Mouse (Mus musculus): ENCODE measurements around the gene Arrb1.
"Not testable (repeated sequence)": the region's sequence is repeated elsewhere in the genome, so short reads cannot be mapped to it uniquely, and the experiment has no call there.

Arrb1 gene

DNA sequence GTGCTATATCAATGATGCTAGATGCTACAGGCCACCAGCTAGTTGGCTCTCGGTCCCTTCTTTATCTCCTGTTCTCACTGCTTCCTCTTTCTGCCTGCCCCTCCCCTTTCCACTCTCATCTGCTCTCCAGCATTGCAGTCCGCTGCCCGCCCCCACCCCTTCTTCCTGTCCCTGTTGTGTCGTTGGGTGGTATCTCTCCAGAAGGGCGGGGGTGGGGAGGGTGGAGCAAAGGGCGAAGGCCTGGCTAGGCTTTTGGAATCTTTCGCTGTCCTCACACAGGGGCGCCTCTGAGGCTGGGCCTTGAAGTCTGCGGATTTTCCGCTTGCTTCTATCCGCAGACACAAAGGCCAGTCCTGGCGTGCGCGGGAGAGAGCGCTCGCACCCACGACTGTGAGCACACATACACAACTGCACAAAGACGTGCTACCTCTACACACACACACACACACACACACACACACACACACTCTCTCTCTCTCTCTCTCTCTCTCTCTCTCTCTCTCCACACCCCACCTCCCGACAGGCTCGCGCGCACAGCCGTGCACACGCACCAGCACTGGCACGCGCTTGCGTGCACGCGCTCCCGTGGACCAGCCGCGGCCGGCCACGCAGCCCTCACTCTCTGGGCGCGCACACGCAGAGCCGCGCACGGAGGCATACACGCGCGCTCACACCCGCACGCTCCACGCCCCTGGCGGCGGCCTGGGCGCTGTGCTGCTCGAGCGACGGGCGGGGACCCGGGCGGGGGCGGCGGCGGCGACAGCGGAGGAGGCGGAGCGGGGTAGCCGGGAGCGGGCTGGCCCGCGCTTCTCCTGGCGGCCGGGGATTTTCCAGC, at the start of gene Arrb1:
Gene Arrb1, plus strand, starts transcription at position 566 of the 835 bp plus-strand sequence.
- DNase-seq (ENCODE audit: low spot score in 2 of 2) = peak; percentile 73 to 74

DNA sequence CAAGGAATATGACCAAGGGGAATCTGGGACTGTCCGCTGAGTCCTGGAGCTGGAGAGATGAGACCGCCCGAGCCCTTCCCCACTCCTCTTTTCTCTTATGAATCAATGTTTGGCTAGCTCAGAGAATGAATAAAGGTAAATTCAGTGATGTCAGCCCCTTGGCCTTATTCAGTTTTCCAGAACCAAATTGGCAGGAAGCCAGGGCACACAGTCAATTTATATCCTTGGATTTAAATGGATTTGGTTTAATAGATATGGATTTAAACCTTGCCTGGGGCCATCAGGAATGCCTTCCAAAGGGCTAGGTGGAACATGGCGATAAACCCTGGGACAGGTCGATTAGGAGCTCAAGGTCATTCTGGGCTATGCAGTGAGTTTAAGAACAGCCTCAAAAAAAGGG, 45.6 kb upstream of the Arrb1 start:
- no peak for DNase-seq (ENCODE audit: low spot score in 2 of 2)

DNA sequence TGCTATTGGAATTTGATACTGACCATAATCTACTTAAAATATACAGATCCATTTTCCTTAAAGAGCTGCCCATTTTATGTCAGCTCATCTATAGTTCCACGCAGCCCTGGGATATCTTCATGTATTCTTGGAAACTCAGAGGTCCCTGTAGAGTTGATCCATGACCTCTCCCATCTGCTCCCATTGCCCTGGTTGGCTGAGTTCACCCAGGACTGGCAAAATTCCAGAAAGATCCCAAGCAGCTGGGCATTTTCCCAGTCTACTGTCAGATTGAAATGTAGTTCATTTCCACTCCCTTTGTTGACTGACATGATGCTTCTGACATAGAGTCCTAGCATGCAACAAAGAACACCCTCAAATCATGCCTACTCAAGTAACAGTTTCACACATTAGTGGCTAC, 36.1 kb upstream of the Arrb1 start:
- no peak for DNase-seq (ENCODE audit: low spot score in 2 of 2)

DNA sequence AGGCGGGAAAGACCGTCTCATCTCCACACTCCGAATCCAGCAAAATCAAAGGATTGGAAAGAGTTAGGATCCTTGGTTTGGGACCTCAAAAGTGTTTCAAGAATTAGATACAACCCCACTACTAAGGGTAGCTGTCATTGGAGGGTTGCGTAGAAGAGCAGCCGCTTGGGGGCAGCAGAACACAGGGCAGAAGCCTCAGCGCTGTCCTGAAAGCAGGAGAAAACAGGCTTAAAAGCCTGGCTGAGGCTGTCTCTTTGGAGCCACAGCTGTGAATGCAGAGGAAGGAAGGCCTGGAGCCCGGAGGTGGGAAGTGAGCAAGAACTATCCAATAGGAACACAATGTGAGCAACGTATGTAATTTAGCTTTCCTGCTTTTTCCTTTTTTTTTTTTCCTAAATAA, 35.1 kb upstream of the Arrb1 start:
- peak; percentile 69 to 79 for DNase-seq (ENCODE audit: low spot score in 2 of 2)

DNA sequence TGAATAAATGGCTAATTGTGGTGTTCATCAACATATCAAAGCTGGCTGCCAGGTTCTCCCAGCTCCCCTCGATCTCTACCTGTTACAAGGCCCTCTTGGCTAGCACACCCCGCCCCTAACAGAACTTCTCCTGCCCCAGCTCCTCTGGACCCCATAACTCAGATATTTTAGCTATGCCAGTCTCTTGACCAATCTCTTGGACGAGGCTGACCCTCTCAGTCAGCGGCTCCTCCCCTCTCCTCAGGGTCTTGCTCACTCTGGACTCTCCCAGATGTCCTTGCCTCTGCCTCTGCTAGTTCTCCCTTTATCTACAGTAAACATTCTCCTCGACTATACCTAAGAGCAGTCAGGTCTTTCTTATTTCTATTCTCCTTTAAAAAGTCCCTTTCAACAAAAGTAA, 34.6 kb upstream of the Arrb1 start:
- DNase-seq (ENCODE audit: low spot score in 2 of 2) = no peak

DNA sequence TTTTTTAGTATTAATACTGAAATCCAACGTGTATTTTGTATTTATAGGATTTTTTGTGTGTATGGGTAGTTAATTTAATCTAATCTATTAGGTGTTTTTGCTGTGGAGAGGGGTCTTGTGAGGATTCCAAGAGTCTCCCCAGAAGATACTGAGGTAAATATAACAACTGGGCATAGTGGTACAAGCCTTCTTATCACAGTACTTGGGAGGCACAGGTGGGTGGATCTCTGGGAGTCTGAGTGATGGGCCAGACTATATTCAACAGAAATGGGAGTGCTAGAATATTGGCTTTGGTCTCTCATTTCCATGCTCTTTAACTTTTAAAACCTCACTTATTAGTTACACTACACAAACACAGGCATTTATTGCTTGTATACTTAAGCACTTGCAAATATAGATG, 34.1 kb upstream of the Arrb1 start:
- no peak for DNase-seq (ENCODE audit: low spot score in 2 of 2)

DNA sequence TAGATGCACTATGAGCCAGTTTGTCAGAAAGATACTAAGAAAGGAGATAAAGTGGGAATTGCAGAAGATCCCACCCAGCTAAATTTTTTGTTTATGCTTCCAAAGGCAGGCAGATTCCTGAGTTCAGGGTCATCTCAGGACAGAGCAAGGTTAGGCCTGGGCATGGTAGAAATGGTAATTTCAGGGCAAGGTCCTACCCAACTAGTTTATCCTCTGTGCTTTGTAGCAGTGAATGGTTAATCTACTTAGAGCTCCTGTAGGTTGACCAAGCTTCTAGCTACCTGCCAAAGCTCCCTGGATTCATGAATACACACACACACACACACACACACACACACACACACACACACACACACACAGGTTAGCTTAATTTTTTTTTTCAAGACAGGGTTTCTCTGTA, 30.7 kb upstream of the Arrb1 start:
- DNase-seq (ENCODE audit: low spot score in 2 of 2) = no peak

DNA sequence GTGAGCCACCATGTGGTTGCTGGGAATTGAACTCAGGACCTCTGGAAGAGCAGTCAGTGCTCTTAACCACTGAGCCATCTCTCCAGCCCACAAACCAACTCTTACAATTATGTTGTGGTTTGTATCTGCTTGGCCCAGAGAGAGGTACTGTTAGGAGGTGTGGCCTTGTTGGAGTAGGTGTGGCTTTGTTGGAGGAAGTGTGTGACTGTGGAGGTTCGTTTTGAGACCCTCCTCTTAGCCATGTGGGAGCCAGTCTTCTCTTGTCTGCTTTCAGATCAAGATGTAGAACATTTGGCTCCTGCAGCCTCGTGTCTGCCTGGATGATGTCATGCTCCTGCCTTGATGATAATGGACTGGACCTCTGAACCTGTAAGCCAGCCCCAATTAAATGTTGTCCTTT, 27.1 kb upstream of the Arrb1 start:
- not testable (repeated sequence) for DNase-seq (ENCODE audit: low spot score in 2 of 2)

DNA sequence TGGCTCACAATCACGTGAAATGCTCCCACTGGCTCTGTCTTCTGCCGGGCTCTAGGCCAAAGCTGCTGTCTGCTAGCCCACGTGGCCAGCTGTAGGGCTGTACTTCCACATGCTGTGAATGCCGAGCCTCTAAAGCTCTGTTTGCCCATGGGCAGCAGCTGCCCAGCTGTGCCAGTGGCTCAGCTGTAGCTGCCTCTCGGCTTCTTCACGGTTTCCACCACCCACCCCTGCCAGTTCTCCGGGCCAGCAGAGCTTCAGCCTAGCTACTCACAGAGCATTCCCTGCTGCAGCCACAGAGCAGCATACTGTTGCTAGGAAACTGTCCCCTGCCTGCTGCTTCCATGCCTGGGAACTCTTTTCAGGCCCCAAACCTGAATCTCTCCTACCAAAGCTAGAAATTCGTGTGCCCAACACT, 25.2 kb upstream of the Arrb1 start:
- peak; percentile 43 to 59 for DNase-seq (ENCODE audit: low spot score in 2 of 2)

DNA sequence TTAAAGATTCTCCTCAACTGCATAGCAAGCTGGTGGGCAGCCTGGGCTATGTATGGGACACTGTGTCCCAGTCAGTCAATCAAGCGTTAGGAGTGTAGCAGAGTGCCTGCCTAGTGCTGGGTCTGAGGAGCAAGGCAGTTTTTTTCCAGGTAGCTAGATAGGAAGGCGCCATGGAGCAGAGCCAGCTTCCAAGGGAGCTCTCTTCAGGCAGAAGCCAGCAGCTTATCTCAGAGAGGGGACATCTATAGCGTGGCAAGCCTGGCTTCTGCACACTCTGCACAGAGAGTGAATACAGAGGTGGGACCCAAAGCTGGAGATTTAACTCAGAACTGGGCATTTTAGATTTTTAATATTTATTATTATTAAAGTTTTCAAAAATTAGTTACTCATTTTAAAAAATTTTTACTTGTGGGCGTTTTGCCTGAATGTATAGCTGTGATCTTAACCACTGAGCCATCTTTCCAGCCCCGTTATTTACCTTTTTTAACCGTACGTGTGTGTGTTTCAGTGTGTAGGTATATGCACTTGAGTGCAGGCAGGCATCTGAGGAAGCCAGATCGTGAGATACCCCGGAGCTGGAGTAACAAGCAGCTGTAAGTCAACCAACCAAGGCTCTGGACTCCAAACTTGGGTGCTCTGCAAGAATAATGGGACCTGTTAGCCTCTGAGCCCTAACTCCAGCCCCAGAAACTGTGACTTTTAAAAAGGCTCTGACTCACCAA, 19.0 kb upstream of the Arrb1 start:
- DNase-seq (ENCODE audit: low spot score in 2 of 2) = no peak

DNA sequence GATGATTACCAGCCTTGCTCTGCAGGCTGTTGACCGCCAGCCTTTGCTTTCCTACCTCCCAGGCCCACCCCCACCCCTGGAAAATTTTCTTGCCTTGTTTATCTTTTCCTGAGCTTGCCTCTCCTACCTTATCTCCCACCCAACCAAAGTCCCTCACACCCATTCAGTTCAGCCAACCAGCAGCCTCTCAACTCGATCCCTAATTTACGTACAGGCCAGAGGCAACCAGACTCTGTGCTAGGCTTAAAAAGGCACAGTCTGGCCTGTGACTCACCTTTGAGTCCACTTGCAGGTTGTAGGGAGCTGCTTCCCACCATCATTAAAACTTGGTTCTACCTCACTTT, 18.5 kb upstream of the Arrb1 start:
- no peak for DNase-seq (ENCODE audit: low spot score in 2 of 2)

DNA sequence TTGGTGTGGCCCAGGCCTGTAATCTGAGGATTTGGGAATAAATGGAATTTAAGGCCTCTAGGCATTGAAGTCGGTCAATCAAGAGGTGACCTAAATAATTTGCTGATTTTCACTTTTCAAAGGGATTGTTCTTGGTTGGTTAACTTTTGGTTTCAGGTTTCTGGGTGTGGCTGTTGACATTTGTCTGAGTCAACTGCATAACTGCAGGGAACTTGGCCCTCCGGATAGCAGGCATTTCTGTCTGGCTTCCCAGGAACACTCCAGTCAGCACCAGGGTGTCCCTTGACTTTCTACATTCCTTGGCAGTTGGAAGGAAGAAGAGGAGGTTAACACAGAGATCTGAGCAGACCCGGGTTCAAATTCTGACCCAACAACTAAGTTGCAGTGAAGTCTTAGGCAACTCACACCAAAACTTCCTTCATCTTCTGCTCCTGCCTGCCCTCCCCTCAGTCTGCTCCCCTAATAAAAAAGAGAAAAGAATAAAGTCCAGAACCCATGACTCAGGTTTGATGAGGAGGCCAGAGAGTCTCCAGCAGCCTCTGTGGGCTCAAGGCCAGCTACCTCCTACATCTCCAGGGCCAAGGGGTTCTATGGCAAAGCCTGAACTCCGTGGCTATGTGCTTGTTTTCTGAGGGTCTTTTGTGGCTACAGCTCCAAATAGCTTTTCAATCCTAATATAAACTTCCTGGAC, 16.2 kb upstream of the Arrb1 start:
- DNase-seq (ENCODE audit: low spot score in 2 of 2) = no peak

DNA sequence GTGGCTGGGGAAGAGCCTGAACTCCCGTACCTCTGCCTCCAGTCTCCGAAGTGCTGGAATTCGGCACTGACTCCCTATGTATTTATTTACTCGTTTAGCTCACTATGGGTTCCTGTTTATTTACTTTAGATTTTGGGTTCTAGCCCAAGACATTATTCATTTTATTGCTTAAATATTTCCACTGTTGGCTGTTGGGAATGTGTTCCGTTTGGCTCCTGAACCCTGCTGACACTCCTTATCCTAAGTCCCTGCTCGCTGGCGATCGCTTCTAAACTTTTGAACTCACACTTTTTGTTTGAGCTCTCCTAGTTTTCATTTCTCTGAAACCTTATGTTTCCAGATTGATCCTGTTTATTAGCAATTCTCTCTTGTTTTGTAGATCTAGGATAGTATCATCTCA, 12.1 kb upstream of the Arrb1 start:
- DNase-seq (ENCODE audit: low spot score in 2 of 2) = no peak

DNA sequence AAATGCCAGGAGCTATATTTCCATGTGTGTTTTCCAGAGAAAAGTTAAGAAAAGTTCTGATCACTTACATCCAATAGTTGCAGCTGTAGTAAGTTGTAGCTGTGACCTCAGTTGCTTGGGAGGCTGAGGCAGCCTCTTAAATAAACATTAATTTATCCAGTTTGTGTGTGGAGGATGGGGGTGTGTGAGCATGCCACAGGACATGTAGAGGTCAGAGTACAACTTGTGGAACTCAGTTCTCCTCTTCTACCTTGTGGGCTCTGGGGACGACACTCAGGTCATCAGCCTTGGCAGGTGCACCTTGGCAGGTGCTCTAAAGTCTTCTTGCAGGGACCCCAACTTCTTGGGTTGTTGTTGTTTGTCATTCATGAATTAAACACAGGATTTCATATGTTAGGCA, 11.4 kb upstream of the Arrb1 start:
- no peak for DNase-seq (ENCODE audit: low spot score in 2 of 2)

DNA sequence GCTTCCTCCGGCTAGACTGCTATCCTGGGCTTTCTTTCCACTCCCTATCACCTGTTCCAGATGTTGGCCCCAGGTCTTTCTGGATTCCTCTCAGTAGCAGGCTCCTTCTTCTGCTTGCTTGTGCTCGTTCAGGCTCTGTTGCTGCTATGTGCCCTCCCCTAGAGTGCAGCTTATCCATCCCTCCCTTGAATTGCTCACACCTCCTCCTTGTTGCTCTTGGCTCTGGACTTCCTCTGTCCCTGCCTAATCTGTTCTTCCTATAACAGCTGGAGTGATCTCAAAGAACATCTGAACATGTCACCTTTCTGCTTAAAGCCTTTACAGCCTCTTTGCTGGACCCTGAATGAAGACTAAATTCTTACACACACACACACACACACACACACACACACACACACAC, 6.7 kb upstream of the Arrb1 start:
- no peak for DNase-seq (ENCODE audit: low spot score in 2 of 2)

DNA sequence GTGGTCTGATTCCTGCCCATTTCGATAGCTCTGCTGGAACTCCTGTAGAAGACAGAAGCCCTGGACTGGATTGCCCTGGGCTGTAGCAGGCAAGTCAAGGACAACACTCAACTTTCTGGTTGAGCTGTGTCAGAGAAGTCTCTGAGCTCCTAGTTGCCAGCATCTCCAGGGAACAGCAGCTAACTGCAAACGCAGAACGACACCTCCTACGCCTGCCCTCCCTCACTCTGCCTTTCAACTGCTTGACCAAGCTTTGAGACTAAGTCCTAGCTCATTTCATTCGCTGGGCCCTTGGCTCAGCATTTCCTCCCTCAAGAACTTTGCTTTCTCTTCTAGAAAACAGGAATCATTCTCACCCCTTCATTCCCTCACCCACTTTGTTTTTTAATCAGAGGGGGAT, 5.9 kb upstream of the Arrb1 start:
- no peak for DNase-seq (ENCODE audit: low spot score in 2 of 2)

DNA sequence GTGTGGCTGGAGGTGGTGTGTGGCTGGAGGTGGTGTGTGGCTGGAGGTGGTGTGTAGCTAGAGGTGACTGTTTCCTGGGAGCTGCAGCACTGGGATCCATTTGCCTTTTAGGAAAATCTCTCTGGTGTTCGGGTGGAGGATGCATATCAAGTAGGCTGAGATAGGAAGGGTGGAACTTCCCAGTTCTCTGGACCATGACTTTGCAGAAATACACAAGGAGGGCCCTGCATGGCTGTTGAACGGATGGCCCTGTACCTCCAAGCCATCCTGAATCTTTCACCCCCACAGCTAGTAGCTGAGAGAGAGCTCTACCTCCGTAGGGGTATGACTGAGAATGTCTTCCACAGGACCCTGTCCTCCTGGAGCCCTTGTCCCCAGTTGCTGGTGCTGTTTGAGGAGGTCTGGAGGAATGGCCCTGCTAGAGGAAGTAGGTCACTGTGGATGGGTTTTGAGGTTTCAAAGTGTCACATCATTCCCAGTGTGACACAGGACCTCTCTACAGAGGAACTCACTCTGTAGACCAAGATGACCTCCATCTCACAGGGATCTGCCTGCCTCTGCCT, 3.8 kb upstream of the Arrb1 start:
- DNase-seq (ENCODE audit: low spot score in 2 of 2) = no peak

DNA sequence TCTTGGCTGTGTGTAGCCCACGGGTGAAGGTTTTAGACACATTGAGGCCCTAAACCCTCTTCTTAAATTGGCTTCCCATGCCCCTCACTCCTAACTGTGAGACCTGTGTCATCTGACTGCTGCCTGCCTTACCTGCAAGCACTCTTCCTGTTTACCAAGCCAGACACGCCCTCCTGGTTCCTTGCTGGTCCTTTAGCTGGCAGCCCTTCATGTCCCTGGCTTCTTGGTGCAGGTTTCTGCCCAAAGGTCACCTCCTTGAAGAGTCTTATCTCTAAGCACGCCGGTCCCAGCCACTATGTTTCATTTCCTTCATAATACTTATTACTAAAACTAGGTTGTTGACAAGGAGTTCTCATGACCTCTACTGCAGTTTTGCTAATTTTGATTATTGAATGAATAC, 2.7 kb upstream of the Arrb1 start:
- no peak for DNase-seq (ENCODE audit: low spot score in 2 of 2)

DNA sequence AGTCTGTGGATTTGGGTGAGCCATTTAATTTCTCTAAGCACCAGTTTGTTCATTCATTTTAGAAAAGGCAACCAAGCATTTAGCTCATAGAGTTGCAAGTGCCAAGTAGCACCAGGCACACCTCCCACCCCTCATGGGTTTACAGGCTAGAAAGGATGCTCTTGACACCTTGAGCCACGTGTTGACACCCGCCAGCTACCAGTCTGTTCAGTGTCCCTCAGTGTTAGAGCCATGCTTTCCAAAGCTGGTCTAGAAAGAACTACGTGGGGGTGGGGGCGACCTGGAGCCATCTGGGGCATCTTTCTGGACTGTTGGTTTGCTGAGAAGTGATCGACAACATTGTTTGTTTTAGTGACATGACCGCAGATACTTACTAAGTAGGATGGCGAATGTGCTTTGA, 1.7 kb upstream of the Arrb1 start:
- DNase-seq (ENCODE audit: low spot score in 2 of 2) = no peak

DNA sequence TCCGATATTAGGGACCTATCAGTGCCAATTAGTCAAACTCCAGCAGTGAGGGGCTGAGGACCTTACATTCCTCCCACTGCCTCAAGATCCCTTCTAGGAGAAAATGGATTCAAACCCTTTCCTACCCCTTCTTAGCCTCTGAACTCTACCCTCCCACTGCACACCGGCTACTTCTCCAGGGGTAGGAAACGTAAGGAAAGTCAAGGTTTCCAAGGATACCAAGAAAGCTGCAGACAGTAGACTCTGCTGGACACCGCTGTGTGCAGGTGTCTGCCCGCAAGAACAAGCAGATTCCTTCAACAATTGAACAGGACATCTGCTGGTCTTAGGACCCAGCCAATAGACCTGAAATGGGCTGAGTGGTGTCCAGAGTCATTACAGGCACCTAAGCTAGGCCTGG, 765 bp upstream of the Arrb1 start:
- no peak for DNase-seq (ENCODE audit: low spot score in 2 of 2)

DNA sequence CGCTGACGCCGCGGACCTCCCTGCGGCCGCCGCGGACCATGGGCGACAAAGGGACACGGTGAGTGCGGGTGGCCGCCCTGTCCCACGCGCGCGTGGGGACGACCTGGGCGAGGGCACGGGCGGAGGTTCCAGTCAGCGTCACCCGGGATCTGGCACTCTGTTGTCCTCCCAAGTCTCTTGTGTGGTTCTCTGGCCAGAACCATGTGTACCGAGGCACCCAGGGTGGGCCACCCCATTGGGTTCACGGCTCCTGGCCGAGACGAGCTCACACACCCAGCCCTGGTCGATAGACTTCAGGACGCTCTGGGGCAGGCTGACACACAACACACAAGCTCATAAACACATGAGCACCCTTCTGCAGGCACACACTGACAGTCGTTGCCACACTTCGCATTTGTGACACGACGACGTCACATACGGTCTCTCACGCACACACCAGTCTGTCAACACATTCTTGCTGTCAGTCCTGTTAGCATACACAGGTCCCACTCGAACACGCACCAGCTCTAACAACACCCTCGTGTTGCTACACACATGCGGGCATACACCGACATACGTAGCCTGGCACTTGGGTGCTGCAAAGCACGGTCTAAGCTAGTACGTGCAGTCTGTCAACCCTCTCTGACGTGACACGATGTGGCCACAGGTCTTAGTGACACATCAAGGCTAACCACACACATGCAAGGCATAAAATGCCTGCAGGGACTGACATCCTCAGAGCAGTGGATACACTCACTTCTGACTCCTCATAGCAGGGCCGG, 655 bp downstream of the Arrb1 start:
- no peak for DNase-seq (ENCODE audit: low spot score in 2 of 2)

All from frontal cortex, postnatal 14 days (tissue).